Mouse (Mus musculus) ES-Bruce4 (cell line): ENCODE measurements at regions not wholly inside any gene's neighbourhood (a gene's known extent, or its start where the extent isn't known, plus 50 kb on each side); places are given as distances from the start of the nearest gene placed in this dataset.

Experiments
- CTCF ChIP-seq: IDR thresholded peaks from one replicate; pipeline ENCODE4 v1.8.1; 2011; ENCODE audit warnings: low read depth, low read length
- EP300 ChIP-seq: IDR thresholded peaks from 2 replicates; pipeline ENCODE4 v1.6.1; 2011; ENCODE audit warnings: low read depth, low read length; ENCODE audit not compliant: insufficient read depth

- TF ChIP-seq CTCF (no peak), EP300 (no peak)
These were observed 93.8 kb upstream of the Msx1 start for GRCm38 (mm10) chr5:37918001-37918707.
